Mouse (Mus musculus): ENCODE data around the gene Ccdc138. TPM values are rescaled to one million over a fixed set of nuclear protein-coding genes. Genes with fewer than 3 reads are reported as not detected.

Gene Ccdc138
- polyA plus RNA-seq (2015; fragmentation: Nextera tagmentation; extraction: Ambion mirVana), result 11.3 and 12.1 TPM in 2 replicates

DNA sequence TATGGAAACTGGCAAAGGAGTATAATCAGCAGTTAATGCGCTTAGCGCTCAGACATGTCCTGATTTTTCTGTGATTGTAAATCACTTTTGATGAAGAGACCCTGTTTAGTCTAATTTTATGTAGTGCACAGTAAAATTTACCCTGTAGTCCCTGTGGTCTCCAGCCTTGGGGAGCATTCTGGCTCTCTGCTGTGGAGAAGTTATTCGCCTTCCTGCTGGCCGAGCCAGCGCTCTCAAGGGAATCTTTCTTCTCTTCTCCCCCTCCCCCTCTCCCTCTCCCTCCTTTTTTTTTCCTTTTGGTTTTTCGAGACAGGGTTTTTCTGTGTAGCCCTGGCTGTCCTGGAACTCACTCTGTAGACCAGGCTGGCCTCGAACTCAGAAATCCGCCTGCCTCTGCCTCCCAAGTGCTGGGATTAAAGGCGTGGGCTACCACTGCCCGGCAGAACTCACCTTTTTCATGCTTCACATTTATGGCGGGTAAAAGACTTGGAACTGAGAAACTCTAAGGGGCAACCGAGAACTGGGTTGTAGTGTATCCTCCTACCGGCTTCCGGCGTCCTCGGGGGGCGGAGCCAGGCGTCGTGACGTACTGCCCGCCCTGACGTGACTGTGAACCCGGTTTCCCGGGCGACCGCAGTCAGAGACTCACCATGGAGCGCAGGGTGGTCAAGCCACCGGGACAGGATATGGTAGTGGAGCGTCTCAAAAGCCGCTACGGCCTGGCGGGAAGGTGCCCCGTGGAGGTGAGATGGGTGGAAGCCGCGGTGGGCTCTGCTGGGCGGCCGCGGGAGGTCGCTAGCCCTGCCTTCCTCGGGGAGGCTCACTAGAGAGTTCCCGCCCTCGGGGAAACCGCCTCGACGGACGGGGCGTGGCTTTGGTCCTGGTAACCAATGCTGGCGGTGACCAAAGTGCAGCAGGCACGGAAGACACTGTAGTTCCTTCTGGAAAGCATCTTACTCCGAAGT lies at the start of gene Ccdc138:
Gene Ccdc138 (plus strand): TSS at position 629 of the 965 bp plus-strand sequence.
- Histone ChIP-seq H3K36me3 (peaks cover 22% of the 10 kb centered on the region), H3K27ac (replicated peaks) (peak within 1 kb of the TSS; percentile 79), H3K4me2 (replicated peaks) (peak within 1 kb of the TSS; percentile 57), H3K4me1 (peaks cover 16% of the 10 kb centered on the region), H3K27me3 (no peaks in the 10 kb centered on the region), H3K9me3 (no peaks in the 10 kb centered on the region), H3K4me3 (peak within 1 kb of the TSS; percentile 58), H3K9ac (replicated peaks) (peak within 1 kb of the TSS; percentile 50)
- 1% methylated on average over 50 of the region's 50 CpGs for WGBS
- peak; percentile 99 for ATAC-seq (replicated peaks)

DNA sequence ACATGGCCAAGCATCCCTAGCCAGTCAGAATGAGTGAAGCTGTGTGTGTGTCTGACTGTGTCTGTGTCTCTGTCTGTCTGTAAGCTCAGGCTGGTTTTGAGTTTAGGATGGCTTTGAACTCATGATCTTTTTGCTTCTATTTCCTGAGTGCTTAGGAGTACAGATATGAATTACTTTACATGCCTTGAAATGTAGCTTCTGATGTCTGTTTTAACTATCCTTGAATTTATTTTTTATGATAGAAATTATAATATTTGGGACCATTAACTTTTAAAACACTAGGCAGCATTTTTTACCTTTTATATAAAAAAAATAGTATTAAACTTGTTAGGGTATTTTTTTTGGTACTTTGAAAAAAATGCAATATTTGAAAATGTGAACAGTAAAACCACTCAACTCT lies 46.2 kb upstream of the Ccdc138 start:
- Histone ChIP-seq H3K4me3 (no peak overlapping the region), H3K9ac (replicated peaks) (no peak overlapping the region), H3K4me1 (peaks cover 5% of the 10 kb centered on the region), H3K27me3 (no peaks in the 10 kb centered on the region), H3K36me3 (peaks cover 32% of the 10 kb centered on the region), H3K4me2 (replicated peaks) (no peak overlapping the region), H3K27ac (replicated peaks) (no peak overlapping the region), H3K9me3 (no peaks in the 10 kb centered on the region)
- ATAC-seq (replicated peaks), result no peak

DNA sequence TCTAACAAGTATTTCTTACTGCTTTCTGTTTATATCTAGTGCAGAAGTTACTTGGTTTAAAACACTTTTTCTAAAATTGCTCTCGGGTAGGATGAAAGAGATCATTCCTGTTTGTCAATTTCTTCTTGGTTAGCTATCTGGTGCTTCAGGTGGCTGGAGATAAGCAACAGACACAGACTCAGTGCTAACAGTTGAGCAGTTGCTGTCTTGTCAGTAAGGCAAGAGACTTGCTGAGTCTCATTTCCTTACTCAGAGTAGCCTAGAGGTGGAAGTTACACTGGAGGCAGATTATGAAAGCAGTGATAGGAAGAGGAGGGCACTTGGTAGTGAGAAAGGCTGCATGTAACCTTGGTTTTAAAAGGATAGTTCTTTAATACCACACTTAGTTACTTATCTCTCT lies 45.6 kb upstream of the Ccdc138 start:
- H3K4me1 ChIP-seq, result peaks cover 5% of the 10 kb centered on the region
- ATAC-seq (replicated peaks), result no peak
- peaks cover 33% of the 10 kb centered on the region for H3K36me3 ChIP-seq
- H3K9ac ChIP-seq (replicated peaks), result no peak overlapping the region
- WGBS, result 90% methylated on average over 1 of the region's 1 CpGs
- no peak overlapping the region for H3K4me3 ChIP-seq
- no peaks in the 10 kb centered on the region for H3K9me3 ChIP-seq
- H3K27ac ChIP-seq (replicated peaks), result no peak overlapping the region
- H3K27me3 ChIP-seq, result no peaks in the 10 kb centered on the region
- no peak overlapping the region for H3K4me2 ChIP-seq (replicated peaks)

DNA sequence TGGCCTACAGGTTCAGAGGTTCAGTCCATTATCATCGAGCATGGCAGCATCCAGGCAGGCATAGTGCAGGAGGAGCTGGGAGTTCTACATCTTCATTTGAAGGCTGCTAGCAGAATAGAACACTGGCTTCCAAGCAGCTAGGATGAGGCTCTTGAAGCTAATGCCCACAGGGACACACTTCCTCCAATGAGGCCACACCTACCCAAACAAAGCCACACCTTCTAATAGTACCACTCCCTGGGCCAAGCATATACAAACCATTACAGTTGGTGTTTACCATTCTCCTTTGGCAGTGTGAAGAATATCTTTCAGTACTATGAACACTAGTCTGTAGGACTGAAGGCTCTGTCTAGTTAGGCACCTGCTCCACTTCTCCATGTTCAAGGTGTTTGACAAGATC lies 37.9 kb upstream of the Ccdc138 start:
- H3K4me3 ChIP-seq, result no peak overlapping the region
- peaks cover 67% of the 10 kb centered on the region for H3K36me3 ChIP-seq
- no peak overlapping the region for H3K4me2 ChIP-seq (replicated peaks)
- H3K4me1 ChIP-seq, result no peaks in the 10 kb centered on the region
- no peak for ATAC-seq (replicated peaks)
- H3K9ac ChIP-seq (replicated peaks), result no peak overlapping the region
- H3K9me3 ChIP-seq, result no peaks in the 10 kb centered on the region
- no peaks in the 10 kb centered on the region for H3K27me3 ChIP-seq
- no peak overlapping the region for H3K27ac ChIP-seq (replicated peaks)
- 91% methylated on average over 1 of the region's 1 CpGs for WGBS

DNA sequence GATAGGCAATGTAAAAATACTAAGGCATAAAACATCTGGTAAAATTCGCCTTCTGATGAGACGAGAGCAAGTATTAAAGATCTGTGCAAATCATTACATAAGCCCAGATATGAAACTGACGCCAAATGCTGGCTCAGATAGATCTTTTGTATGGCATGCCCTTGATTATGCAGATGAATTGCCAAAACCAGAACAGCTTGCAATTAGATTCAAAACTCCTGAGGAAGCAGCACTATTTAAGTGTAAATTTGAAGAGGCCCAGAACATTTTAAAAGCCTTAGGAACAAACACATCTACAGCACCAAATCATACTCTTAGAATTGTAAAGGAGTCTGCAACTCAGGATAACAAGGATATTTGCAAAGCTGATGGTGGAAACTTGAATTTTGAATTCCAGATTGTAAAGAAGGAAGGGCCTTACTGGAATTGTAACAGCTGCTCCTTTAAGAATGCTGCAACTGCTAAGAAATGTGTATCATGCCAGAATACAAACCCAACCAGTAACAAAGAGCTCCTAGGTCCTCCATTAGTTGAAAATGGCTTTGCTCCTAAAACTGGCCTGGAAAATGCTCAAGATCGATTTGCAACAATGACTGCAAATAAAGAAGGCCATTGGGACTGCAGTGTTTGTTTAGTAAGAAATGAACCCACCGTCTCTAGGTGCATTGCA lies 20.5 kb upstream of the Ccdc138 start:
- 47% methylated on average over 5 of the region's 5 CpGs for WGBS
- Histone ChIP-seq H3K9ac (replicated peaks) (no peak overlapping the region), H3K27ac (replicated peaks) (peak overlapping the region; percentile 81), H3K4me2 (replicated peaks) (no peak overlapping the region), H3K9me3 (no peaks in the 10 kb centered on the region), H3K4me3 (no peak overlapping the region), H3K27me3 (no peaks in the 10 kb centered on the region), H3K36me3 (peaks cover 56% of the 10 kb centered on the region), H3K4me1 (peaks cover 20% of the 10 kb centered on the region)
- ATAC-seq (replicated peaks), result peak; percentile 60

DNA sequence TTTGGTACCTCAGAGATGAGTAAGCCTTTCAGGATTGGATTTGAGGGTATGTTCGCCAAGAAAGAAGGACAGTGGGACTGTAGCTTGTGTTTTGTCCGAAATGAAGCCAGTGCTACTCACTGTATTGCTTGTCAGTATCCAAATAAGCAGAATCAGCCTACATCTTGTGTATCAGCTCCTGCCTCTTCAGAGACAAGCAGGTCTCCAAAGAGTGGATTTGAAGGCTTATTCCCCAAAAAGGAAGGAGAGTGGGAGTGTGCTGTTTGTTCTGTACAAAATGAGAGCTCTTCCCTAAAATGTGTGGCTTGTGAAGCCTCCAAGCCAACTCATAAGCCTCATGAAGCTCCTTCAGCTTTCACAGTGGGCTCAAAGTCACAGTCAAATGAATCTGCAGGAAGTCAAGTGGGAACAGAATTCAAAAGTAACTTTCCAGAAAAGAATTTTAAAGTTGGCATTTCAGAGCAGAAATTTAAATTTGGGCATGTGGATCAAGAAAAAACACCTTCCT lies 19.6 kb upstream of the Ccdc138 start:
- H3K4me1 ChIP-seq, result peaks cover 20% of the 10 kb centered on the region
- H3K4me3 ChIP-seq, result no peak overlapping the region
- WGBS, result 96% methylated on average over 2 of the region's 2 CpGs
- H3K36me3 ChIP-seq, result peaks cover 55% of the 10 kb centered on the region
- no peaks in the 10 kb centered on the region for H3K9me3 ChIP-seq
- H3K4me2 ChIP-seq (replicated peaks), result no peak overlapping the region
- H3K9ac ChIP-seq (replicated peaks), result no peak overlapping the region
- peak overlapping the region; percentile 81 for H3K27ac ChIP-seq (replicated peaks)
- H3K27me3 ChIP-seq, result no peaks in the 10 kb centered on the region
- ATAC-seq (replicated peaks), result no peak

DNA sequence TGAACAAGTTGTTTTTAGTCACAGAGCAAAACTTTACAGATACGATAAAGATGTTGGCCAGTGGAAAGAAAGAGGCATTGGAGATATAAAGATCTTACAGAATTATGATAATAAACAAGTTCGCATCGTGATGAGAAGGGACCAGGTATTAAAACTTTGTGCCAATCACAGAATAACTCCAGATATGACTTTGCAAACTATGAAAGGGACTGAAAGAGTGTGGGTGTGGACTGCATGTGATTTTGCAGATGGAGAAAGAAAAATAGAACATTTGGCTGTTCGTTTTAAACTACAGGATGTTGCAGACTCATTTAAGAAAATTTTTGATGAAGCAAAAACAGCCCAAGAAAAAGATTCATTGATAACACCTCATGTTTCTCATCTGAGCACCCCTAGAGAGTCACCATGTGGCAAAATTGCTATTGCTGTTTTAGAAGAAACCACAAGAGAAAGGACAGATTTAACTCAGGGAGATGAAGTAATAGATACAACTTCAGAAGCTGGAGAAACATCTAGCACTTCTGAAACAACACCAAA lies 17.7 kb upstream of the Ccdc138 start:
- peaks cover 62% of the 10 kb centered on the region for H3K36me3 ChIP-seq
- H3K4me1 ChIP-seq, result peaks cover 20% of the 10 kb centered on the region
- H3K4me2 ChIP-seq (replicated peaks), result no peak overlapping the region
- no peak overlapping the region for H3K27ac ChIP-seq (replicated peaks)
- no peak for ATAC-seq (replicated peaks)
- H3K9ac ChIP-seq (replicated peaks), result no peak overlapping the region
- H3K9me3 ChIP-seq, result no peaks in the 10 kb centered on the region
- no peak overlapping the region for H3K4me3 ChIP-seq
- 98% methylated on average over 4 of the region's 4 CpGs for WGBS
- H3K27me3 ChIP-seq, result no peaks in the 10 kb centered on the region

DNA sequence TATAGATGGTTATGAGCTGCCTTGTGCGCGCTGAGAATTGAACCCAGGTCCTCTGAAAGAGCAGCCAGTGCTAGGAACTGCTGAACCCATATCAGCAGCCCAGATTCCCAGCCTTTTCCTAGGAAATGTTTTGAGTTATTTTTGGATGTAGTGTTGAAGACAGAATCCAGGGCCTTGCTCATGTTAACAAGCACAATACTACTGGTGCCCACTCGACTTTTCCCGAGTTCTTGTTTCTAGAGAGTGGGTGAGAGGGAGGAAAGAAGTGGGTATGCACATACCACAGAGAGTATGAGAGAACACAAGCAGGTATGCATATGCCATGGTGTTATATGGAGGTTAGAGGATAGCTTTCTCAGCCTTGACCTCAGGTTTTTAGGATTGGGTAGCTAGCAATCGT lies 6.7 kb upstream of the Ccdc138 start:
- no peaks in the 10 kb centered on the region for H3K4me1 ChIP-seq
- peaks cover 60% of the 10 kb centered on the region for H3K36me3 ChIP-seq
- no peak overlapping the region for H3K9ac ChIP-seq (replicated peaks)
- H3K27me3 ChIP-seq, result no peaks in the 10 kb centered on the region
- H3K27ac ChIP-seq (replicated peaks), result no peak overlapping the region
- H3K4me3 ChIP-seq, result no peak overlapping the region
- ATAC-seq (replicated peaks), result no peak
- no peak overlapping the region for H3K4me2 ChIP-seq (replicated peaks)
- WGBS, result 95% methylated on average over 5 of the region's 5 CpGs
- H3K9me3 ChIP-seq, result no peaks in the 10 kb centered on the region

DNA sequence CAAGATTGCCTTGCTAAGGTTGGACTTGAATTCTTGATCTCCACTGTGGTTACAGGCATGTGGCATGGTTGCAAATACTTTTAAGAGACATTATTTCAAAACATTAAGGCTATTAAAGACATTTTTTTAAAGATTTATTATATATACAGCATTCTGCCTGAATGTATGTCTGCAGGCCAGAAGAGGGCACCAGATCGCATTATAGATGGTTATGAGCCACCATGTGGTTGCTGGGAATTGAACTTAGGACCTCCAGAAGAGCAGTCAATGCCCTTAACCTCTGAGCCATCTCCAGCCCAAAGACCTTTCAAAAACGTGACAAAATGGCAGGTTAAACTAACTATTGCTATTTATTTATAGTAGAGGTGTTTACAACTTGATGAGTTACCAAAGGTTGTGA lies 2.1 kb upstream of the Ccdc138 start:
- no peak overlapping the region for H3K4me3 ChIP-seq
- H3K27ac ChIP-seq (replicated peaks), result no peak overlapping the region
- H3K4me2 ChIP-seq (replicated peaks), result no peak overlapping the region
- ATAC-seq (replicated peaks), result no peak
- H3K4me1 ChIP-seq, result peaks cover 16% of the 10 kb centered on the region
- no peaks in the 10 kb centered on the region for H3K27me3 ChIP-seq
- WGBS, result 88% methylated on average over 2 of the region's 2 CpGs
- peaks cover 39% of the 10 kb centered on the region for H3K36me3 ChIP-seq
- H3K9me3 ChIP-seq, result no peaks in the 10 kb centered on the region
- no peak overlapping the region for H3K9ac ChIP-seq (replicated peaks)

DNA sequence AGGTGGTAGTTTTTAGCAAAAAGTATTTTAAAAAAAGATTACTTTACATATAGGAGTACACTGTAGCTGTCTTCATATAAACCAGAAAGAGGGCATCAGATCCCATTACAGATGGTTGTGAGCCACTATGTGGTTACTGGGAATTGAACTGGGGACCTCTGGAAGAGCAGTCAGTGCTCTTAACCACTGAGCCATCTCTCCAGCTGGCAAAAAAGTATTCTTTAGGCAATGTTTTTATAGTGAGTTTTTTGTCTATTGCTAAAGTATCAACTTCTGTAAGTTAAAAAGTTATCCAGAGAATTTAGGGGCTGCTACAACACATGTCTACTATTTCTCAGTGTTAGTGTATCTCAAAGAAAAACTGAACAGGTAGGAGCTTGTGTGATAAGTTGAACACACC lies 1.0 kb upstream of the Ccdc138 start:
- H3K9ac ChIP-seq (replicated peaks), result no peak overlapping the region
- H3K4me2 ChIP-seq (replicated peaks), result no peak overlapping the region
- peaks cover 29% of the 10 kb centered on the region for H3K36me3 ChIP-seq
- H3K27me3 ChIP-seq, result no peaks in the 10 kb centered on the region
- peaks cover 16% of the 10 kb centered on the region for H3K4me1 ChIP-seq
- no peak for ATAC-seq (replicated peaks)
- H3K4me3 ChIP-seq, result peak overlapping the region; percentile 58; the same call in 1 of the 2 replicates
- H3K27ac ChIP-seq (replicated peaks), result no peak overlapping the region
- no peaks in the 10 kb centered on the region for H3K9me3 ChIP-seq

DNA sequence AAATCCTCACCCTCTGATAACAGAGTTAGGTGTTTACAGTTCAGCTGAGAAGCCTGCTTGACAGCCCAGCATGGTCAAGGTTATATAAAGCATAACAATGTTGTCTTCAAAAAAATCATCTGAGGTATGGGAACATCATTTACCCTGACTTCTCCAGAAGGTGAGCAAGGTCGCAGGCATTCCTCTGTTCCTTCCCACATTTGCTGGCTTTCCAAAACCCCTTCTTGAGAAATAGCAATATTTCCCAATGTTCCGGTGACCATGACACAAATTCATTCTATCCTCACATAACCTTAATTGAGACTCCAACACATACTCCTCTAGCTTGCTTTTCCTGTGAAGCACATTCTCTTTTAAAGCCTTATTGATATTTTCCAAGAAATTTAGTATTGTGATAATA lies 768 bp downstream of the Ccdc138 start:
- peak overlapping the region; percentile 50 for H3K9ac ChIP-seq (replicated peaks)

DNA sequence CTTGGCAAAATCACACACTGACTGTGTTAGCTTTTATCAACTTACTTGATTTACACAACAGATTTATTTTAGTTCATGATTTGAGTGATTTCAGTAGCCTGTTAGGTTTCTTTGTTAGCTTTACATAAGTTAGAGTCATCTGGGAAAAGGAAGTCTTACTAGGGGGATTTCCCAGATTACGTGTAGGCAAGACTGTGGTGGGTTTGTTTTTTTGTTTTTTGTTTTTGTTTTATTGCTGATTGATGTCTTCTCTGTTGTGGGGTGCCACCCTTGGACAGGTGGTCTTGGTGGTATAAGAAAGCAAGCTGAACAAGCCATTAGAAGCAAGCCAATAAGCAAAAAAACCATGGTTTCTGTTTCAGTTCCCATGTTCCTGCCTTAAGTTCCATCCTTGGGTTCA lies 31.6 kb downstream of the Ccdc138 start:
- no peak overlapping the region for H3K4me2 ChIP-seq (replicated peaks)
- ATAC-seq (replicated peaks), result no peak
- 0 out of 2 replicates have a peak, but pooled peaks cover 3% of the 10 kb centered on the region for H3K9me3 ChIP-seq
- no peaks in the 10 kb centered on the region for H3K4me1 ChIP-seq
- 0 out of 2 replicates have a peak, but pooled peaks cover 3% of the 10 kb centered on the region for H3K36me3 ChIP-seq
- H3K4me3 ChIP-seq, result no peak overlapping the region
- H3K9ac ChIP-seq (replicated peaks), result no peak overlapping the region
- H3K27ac ChIP-seq (replicated peaks), result no peak overlapping the region
- WGBS, result 92% methylated on average over 1 of the region's 1 CpGs
- no peaks in the 10 kb centered on the region for H3K27me3 ChIP-seq

More for the DNA sequence above, 768 bp downstream of the Ccdc138 start:
- 61% methylated on average over 2 of the region's 2 CpGs for WGBS
- Histone ChIP-seq H3K9me3 (no peaks in the 10 kb centered on the region), H3K27ac (replicated peaks) (no peak overlapping the region; the same call in 1 of the 2 replicates), H3K4me3 (peak overlapping the region; percentile 58), H3K36me3 (peaks cover 13% of the 10 kb centered on the region), H3K27me3 (no peaks in the 10 kb centered on the region), H3K4me1 (peaks cover 16% of the 10 kb centered on the region), H3K4me2 (replicated peaks) (peak overlapping the region; percentile 57)
- no peak for ATAC-seq (replicated peaks)

All from forebrain, embryonic 15.5 days (tissue).